Mouse (Mus musculus): Measurements from ENCODE around the gene Tnpo3. TPM values are rescaled to one million over a fixed set of nuclear protein-coding genes. Genes with fewer than 3 reads are reported as not detected.

Gene Tnpo3
- total and polyA plus RNA-seq, 3 experiments: 64.9 to 148 (median 139) TPM

- Histone ChIP-seq H3K27ac (ENCODE audit: control insufficient read depth, low read depth, low read length) (peak overlapping the region; percentile 8; the same call in 1 of the 2 replicates), H3K9ac (ENCODE audit: control insufficient read depth, low read depth, low read length, poor library complexity, severe bottlenecking) (no peak overlapping the region), H3K27me3 (ENCODE audit: control insufficient read depth in 1 of 2, insufficient read depth in 2 of 2, low read length in 2 of 2) (no peaks in the 10 kb centered on the region), H3K4me1 (ENCODE audit: control insufficient read depth in 1 of 2, insufficient read depth in 2 of 2, low read length in 2 of 2) (peaks cover 3 to 10% of the 10 kb centered on the region in 2 experiments; a peak in 2 of 4 replicates), H3K36me3 (ENCODE audit: control insufficient read depth in 1 of 2, insufficient read depth in 2 of 2, low read length in 2 of 2) (peaks cover 0 to 8% of the 10 kb centered on the region in 2 experiments; a peak in 2 of 4 replicates), H3K79me2 (ENCODE audit: control insufficient read depth, insufficient read depth, low read length, poor library complexity) (no peaks in the 10 kb centered on the region), H3K9me3 (replicated peaks; ENCODE audit: insufficient read depth, low read length) (no peaks in the 10 kb centered on the region), H3K4me3 (ENCODE audit: control insufficient read depth in 1 of 2, insufficient read depth in 1 of 2, low read depth in 2 of 2, low read length in 2 of 2) (no peak overlapping the region)
- TF ChIP-seq TAL1 (IDR thresholded peaks at IDR 0.05; ENCODE audit: low read length) (no peak), TCF12 (IDR thresholded peaks at IDR 0.05; ENCODE audit: low read depth, low read length) (peak; percentile 66; the same call in 1 of the 2 replicates), RAD21 (IDR thresholded peaks at IDR 0.05; ENCODE audit: low read depth, low read length) (no peak), MYB (IDR thresholded peaks at IDR 0.05; ENCODE audit: low read depth, low read length) (no peak), NELFE (IDR thresholded peaks at IDR 0.05; ENCODE audit: low read depth, low read length) (no peak), MXI1 (IDR thresholded peaks at IDR 0.05; ENCODE audit: low read depth, low read length) (no peak; the same call in 1 of the 2 replicates), SIN3A (IDR thresholded peaks at IDR 0.05; ENCODE audit: low read length) (0 out of 2 replicates have a peak, but pooled peaks have one; percentile 24), ELF1 (IDR thresholded peaks at IDR 0.05; ENCODE audit: low read depth, low read length) (no peak), EP300 (IDR thresholded peaks at IDR 0.05; ENCODE audit: low read depth in 1 of 2, low read length in 2 of 2) (peak; percentile 42 to 68; a peak in 3 of 4 replicates), BHLHE40 (IDR thresholded peaks at IDR 0.05; ENCODE audit: borderline replicate concordance, low read depth, low read length) (no peak), GATA1 (IDR thresholded peaks at IDR 0.05; ENCODE audit: low read depth, low read length) (peak; percentile 34; the same call in 1 of the 2 replicates), POLR2AphosphoS5 (IDR thresholded peaks at IDR 0.05; ENCODE audit: borderline replicate concordance, low read depth, low read length) (no peak), GABPA (IDR thresholded peaks at IDR 0.05; ENCODE audit: low read depth, low read length) (no peak), ETS1 (IDR thresholded peaks at IDR 0.05; ENCODE audit: low read depth, low read length) (peak; percentile 39; the same call in 1 of the 2 replicates), KAT2A (conservative IDR thresholded peaks at IDR 0.05; ENCODE audit: low read depth, low read length) (peak; percentile 47; the same call in 1 of the 2 replicates), UBTF (IDR thresholded peaks at IDR 0.05; ENCODE audit: borderline replicate concordance, insufficient read depth, low read depth, low read length) (no peak), MEF2A (IDR thresholded peaks at IDR 0.05; ENCODE audit: extremely low read depth, insufficient replicate concordance, low read depth, low read length, poor library complexity, severe bottlenecking) (no peak), ZMIZ1 (IDR thresholded peaks at IDR 0.05; ENCODE audit: low read depth, low read length) (no peak), MAFK (IDR thresholded peaks at IDR 0.05; ENCODE audit: borderline replicate concordance, low read depth, low read length) (no peak)
- peak; percentile 37 for DNase-seq (ENCODE audit: low read depth, low spot score)
These were observed 20.5 kb upstream of the Tnpo3 start for GRCm38 (mm10) chr6:29630216-29630615.

- Histone ChIP-seq H3K9ac (ENCODE audit: control insufficient read depth, low read depth, low read length, poor library complexity, severe bottlenecking) (no peak overlapping the region), H3K4me3 (ENCODE audit: control insufficient read depth in 1 of 2, insufficient read depth in 1 of 2, low read depth in 2 of 2, low read length in 2 of 2) (no peak overlapping the region), H3K36me3 (ENCODE audit: control insufficient read depth in 1 of 2, insufficient read depth in 2 of 2, low read length in 2 of 2) (peaks cover 0 to 17% of the 10 kb centered on the region in 2 experiments; a peak in 2 of 4 replicates), H3K27ac (ENCODE audit: control insufficient read depth, low read depth, low read length) (no peak overlapping the region), H3K79me2 (ENCODE audit: control insufficient read depth, insufficient read depth, low read length, poor library complexity) (no peaks in the 10 kb centered on the region), H3K27me3 (ENCODE audit: control insufficient read depth in 1 of 2, insufficient read depth in 2 of 2, low read length in 2 of 2) (no peaks in the 10 kb centered on the region), H3K9me3 (replicated peaks; ENCODE audit: insufficient read depth, low read length) (no peaks in the 10 kb centered on the region), H3K4me1 (ENCODE audit: control insufficient read depth in 1 of 2, insufficient read depth in 2 of 2, low read length in 2 of 2) (peaks cover 8 to 16% of the 10 kb centered on the region in 2 experiments)
- no peak for TF ChIP-seq ZNF384 (IDR thresholded peaks at IDR 0.05; ENCODE audit: low read depth, low read length)
- no peak for TF ChIP-seq E2F4 (IDR thresholded peaks at IDR 0.05; ENCODE audit: borderline replicate concordance, low read depth, low read length)
- TF ChIP-seq RAD21 (IDR thresholded peaks at IDR 0.05; ENCODE audit: low read depth, low read length): no peak
- no peak for TF ChIP-seq POLR2AphosphoS2 (IDR thresholded peaks at IDR 0.05; ENCODE audit: low read length)
- TF ChIP-seq ELF1 (IDR thresholded peaks at IDR 0.05; ENCODE audit: low read depth, low read length): no peak
- no peak for DNase-seq (ENCODE audit: low read depth, low spot score)
These were observed 18.1 kb upstream of the Tnpo3 start for GRCm38 (mm10) chr6:29627756-29628155.

Data from MEL (cell line).